Mouse (Mus musculus): ENCODE data around the gene Hopx. TPM values are rescaled to one million over a fixed set of nuclear protein-coding genes. Genes with fewer than 3 reads are reported as not detected.
"Not testable (repeated sequence)": the region's sequence is repeated elsewhere in the genome, so short reads cannot be mapped to it uniquely, and the experiment has no call there.

The Hopx gene
- total RNA-seq, 2 experiments from 2014 or later, result 15.1 to 16.1 TPM

- no peak for DNase-seq (ENCODE audit: low spot score in 2 of 2)
Observed at GRCm38 (mm10) chr5:77102522-77103365, 12.2 kb downstream of the Hopx start.

- DNase-seq (ENCODE audit: low spot score in 2 of 2), result no peak
Observed at GRCm38 (mm10) chr5:77100691-77101090, 14.2 kb downstream of the Hopx start.

GRCm38 (mm10) chr5:77099997-77100380 lies 14.9 kb downstream of the Hopx start:
- DNase-seq (ENCODE audit: low spot score in 2 of 2), result no peak

- DNase-seq (ENCODE audit: low spot score in 2 of 2), result no peak
Observed at GRCm38 (mm10) chr5:77099317-77099996, 15.5 kb downstream of the Hopx start.

- no peak for DNase-seq (ENCODE audit: low spot score in 2 of 2)
Observed at GRCm38 (mm10) chr5:77098874-77099273, 16.0 kb downstream of the Hopx start.

- DNase-seq (ENCODE audit: low spot score in 2 of 2), result no peak
Observed at GRCm38 (mm10) chr5:77097686-77098085, 17.2 kb downstream of the Hopx start.

- DNase-seq (ENCODE audit: low spot score in 2 of 2), result not testable (repeated sequence)
Observed at GRCm38 (mm10) chr5:77096194-77096593, 18.7 kb downstream of the Hopx start.

- peak; percentile 60 to 77 for DNase-seq (ENCODE audit: low spot score in 2 of 2)
Observed at GRCm38 (mm10) chr5:77094510-77095491, 20.1 kb downstream of the Hopx start.

- DNase-seq (ENCODE audit: low spot score in 2 of 2), result no peak
Observed at GRCm38 (mm10) chr5:77093961-77094360, 21.0 kb downstream of the Hopx start.

- DNase-seq (ENCODE audit: low spot score in 2 of 2), result no peak
Observed at GRCm38 (mm10) chr5:77092531-77092930, 22.4 kb downstream of the Hopx start.

GRCm38 (mm10) chr5:77091923-77092322 lies 23.0 kb downstream of the Hopx start:
- DNase-seq (ENCODE audit: low spot score in 2 of 2), result no peak

GRCm38 (mm10) chr5:77090521-77091096 lies 24.3 kb downstream of the Hopx start:
- no peak for DNase-seq (ENCODE audit: low spot score in 2 of 2)

GRCm38 (mm10) chr5:77089901-77090300 lies 25.0 kb downstream of the Hopx start:
- DNase-seq (ENCODE audit: low spot score in 2 of 2), result no peak

GRCm38 (mm10) chr5:77089294-77089693 lies 25.6 kb downstream of the Hopx start:
- DNase-seq (ENCODE audit: low spot score in 2 of 2), result peak in 1 of 2 experiments; percentile 42

- DNase-seq (ENCODE audit: low spot score in 2 of 2), result no peak
Observed at GRCm38 (mm10) chr5:77087122-77087521, 27.8 kb downstream of the Hopx start.

- DNase-seq (ENCODE audit: low spot score in 2 of 2), result no peak
Observed at GRCm38 (mm10) chr5:77086541-77086940, 28.4 kb downstream of the Hopx start.

- DNase-seq (ENCODE audit: low spot score in 2 of 2), result no peak
Observed at GRCm38 (mm10) chr5:77085753-77086450, 29.0 kb downstream of the Hopx start.

GRCm38 (mm10) chr5:77084418-77084817 lies 30.5 kb downstream of the Hopx start:
- no peak for DNase-seq (ENCODE audit: low spot score in 2 of 2)

- no peak for DNase-seq (ENCODE audit: low spot score in 2 of 2)
Observed at GRCm38 (mm10) chr5:77082735-77083134, 32.2 kb downstream of the Hopx start.

GRCm38 (mm10) chr5:77080761-77081160 lies 34.2 kb downstream of the Hopx start:
- peak in 1 of 2 experiments; percentile 64 for DNase-seq (ENCODE audit: low spot score in 2 of 2)

Data from gastrocnemius, postnatal 4 days (tissue).